Mouse (Mus musculus) neutrophil, adult 59 days (primary cell): ENCODE measurements around the gene Agl. TPM values are rescaled to one million over a fixed set of nuclear protein-coding genes. Genes with fewer than 3 reads are reported as not detected.

Source experiments
- total RNA-seq, 2 experiments: library from RNA; stranded (reverse); gene quantifications; 1 replicate in 1 of 2; 2 replicates in 1 of 2; pipeline ENCODE4 v1.2.4; 2023

The Agl gene
- total RNA-seq: 10 to 100 TPM; 44.6 to 48.4 TPM

DNA sequence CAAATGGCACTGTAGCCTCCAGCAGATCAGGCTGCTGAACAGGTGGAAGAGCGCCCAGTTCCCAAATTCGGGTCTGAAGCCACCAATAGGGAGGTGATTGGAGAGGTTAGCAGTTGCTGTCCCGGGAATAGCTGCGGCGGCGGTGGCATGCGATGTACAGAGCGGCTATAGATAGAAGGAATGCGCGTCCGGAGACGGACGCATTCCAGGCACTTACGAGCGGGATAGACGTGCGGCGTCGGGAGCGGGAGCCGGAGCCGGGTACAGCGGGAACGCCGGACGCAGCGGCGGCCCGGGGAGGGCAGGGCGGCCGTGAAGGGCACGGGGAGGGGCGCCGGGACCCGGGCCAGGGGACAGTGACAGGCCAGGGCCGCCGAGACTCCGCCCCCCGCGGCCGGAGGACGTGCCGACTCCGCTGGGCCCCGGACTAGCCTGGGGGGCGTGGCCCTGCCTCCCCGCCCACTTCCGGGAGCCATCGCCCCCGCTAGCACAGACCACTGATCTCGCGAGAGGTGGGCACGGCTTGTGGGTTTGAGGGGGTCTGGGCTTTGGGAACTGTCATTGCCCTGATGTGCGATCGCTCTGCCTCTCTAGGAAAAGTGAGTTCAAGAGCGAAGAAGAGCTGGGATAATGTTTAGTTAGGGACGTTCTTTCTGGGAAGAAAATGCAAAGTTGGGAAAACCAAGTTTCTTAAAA lies at the start of gene Agl:
TSS of gene Agl (minus strand) at position 356 of the 696 bp plus-strand sequence.

DNA sequence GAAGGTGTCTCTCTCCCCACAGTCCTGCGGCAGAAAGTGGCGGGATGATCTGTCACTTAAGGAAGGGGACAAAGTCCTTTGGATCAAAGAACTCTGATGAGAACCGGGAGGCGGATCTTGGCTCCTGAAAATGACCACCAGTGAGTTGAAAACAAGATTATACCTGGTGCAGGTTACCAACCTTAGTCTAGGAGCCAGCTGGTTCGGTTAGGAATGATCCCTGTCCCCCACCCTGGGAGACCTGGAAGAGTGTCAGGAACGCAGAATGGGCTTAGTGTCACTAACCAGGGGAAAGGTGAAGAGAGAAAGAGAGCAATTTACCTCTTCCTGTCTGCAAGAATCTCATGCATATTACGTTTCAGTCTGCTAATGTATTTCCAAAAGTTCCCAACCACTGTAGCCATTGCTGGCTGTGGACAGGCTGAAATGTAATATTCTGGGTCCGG lies 95.5 kb downstream of the Agl start, which contains the start of gene Slc35a3:
TSS of gene Slc35a3 (minus strand) at position 396 of the 446 bp plus-strand sequence.

Other genes starting within 250 kb of the Agl start
- gene Lrrc39, start 245.2 kb downstream of the Agl start, total RNA-seq: under 1 TPM in 1 of 2 experiments, not detected in 1; 0.20 TPM
- gene Sass6, start 213.2 kb downstream of the Agl start, total RNA-seq: 10 to 100 TPM; 19.6 to 21.1 TPM
- gene Trmt13, start 193.6 kb downstream of the Agl start, total RNA-seq: 10 to 100 TPM; 17.9 to 18.3 TPM
- 10 to 100 TPM; 77.1 to 79.8 TPM for gene Mfsd14a, start 145.5 kb downstream of the Agl start, total RNA-seq
- not detected for gene Gm43191, start 126.9 kb downstream of the Agl start, total RNA-seq
- 10 to 100 TPM; 23.5 to 27.1 TPM for gene Slc35a3, start 95.3 kb downstream of the Agl start, total RNA-seq
- 10 to 100 TPM; 40.9 to 50.8 TPM for gene Frrs1, start 51.3 kb upstream of the Agl start, total RNA-seq
- gene 4930455H04Rik, start 160.1 kb upstream of the Agl start, total RNA-seq: not detected
- gene Palmd, start 160.8 kb upstream of the Agl start, total RNA-seq: not detected